Mouse (Mus musculus): Measurements from ENCODE around the gene Sap18b. TPM values are rescaled to one million over a fixed set of nuclear protein-coding genes. Genes with fewer than 3 reads are reported as not detected.

The Sap18b gene
- polyA plus RNA-seq, 1 experiment from 2014 or later = 256 TPM

- Histone ChIP-seq H3K4me2 (ENCODE audit: low read length) (no peak overlapping the region), H3K9me3 (ENCODE audit: control insufficient read depth, low read length) (no peaks in the 10 kb centered on the region), H3K36me3 (ENCODE audit: control insufficient read depth, insufficient read depth, low read length) (no peaks in the 10 kb centered on the region), H3K9ac (ENCODE audit: low read depth, low read length) (no peak overlapping the region), H3K4me1 (ENCODE audit: control insufficient read depth, insufficient read depth, low read depth, low read length) (no peaks in the 10 kb centered on the region), H3K4me3 (ENCODE audit: low read length) (no peak overlapping the region), H3K27ac (ENCODE audit: low read depth, low read length) (no peak overlapping the region), H3K27me3 (replicated peaks; ENCODE audit: control insufficient read depth, insufficient read depth, low read length) (no peaks in the 10 kb centered on the region)
- WGBS = 50% methylated on average over 6 of the region's 6 CpGs
- no peak for ATAC-seq
Measured at GRCm38 (mm10) chr8:95816044-95816708, 9.0 kb upstream of the Sap18b start.

- H3K9ac ChIP-seq (ENCODE audit: low read depth, low read length) = no peak overlapping the region
- H3K36me3 ChIP-seq (ENCODE audit: control insufficient read depth, insufficient read depth, low read length) = no peaks in the 10 kb centered on the region
- no peaks in the 10 kb centered on the region for H3K27me3 ChIP-seq (replicated peaks; ENCODE audit: control insufficient read depth, insufficient read depth, low read length)
- no peak overlapping the region for H3K27ac ChIP-seq (ENCODE audit: low read depth, low read length)
- 60% methylated on average over 3 of the region's 3 CpGs for WGBS
- no peak for ATAC-seq
- H3K9me3 ChIP-seq (ENCODE audit: control insufficient read depth, low read length) = no peaks in the 10 kb centered on the region
- H3K4me1 ChIP-seq (ENCODE audit: control insufficient read depth, insufficient read depth, low read depth, low read length) = no peaks in the 10 kb centered on the region
- no peak overlapping the region for H3K4me3 ChIP-seq (ENCODE audit: low read length)
- H3K4me2 ChIP-seq (ENCODE audit: low read length) = no peak overlapping the region
Measured at GRCm38 (mm10) chr8:95817597-95817996, 7.5 kb upstream of the Sap18b start.

GRCm38 (mm10) chr8:95818211-95818610 is 6.9 kb upstream of the Sap18b start:
- Histone ChIP-seq H3K4me2 (ENCODE audit: low read length) (no peak overlapping the region), H3K9ac (ENCODE audit: low read depth, low read length) (no peak overlapping the region), H3K4me1 (ENCODE audit: control insufficient read depth, insufficient read depth, low read depth, low read length) (no peaks in the 10 kb centered on the region), H3K36me3 (ENCODE audit: control insufficient read depth, insufficient read depth, low read length) (no peaks in the 10 kb centered on the region), H3K9me3 (ENCODE audit: control insufficient read depth, low read length) (no peaks in the 10 kb centered on the region), H3K27ac (ENCODE audit: low read depth, low read length) (no peak overlapping the region), H3K27me3 (replicated peaks; ENCODE audit: control insufficient read depth, insufficient read depth, low read length) (no peaks in the 10 kb centered on the region), H3K4me3 (ENCODE audit: low read length) (no peak overlapping the region)
- no peak for ATAC-seq
- 25% methylated on average over 1 of the region's 1 CpGs for WGBS

- no peaks in the 10 kb centered on the region for H3K4me1 ChIP-seq (ENCODE audit: control insufficient read depth, insufficient read depth, low read depth, low read length)
- H3K27me3 ChIP-seq (replicated peaks; ENCODE audit: control insufficient read depth, insufficient read depth, low read length) = no peaks in the 10 kb centered on the region
- no peaks in the 10 kb centered on the region for H3K36me3 ChIP-seq (ENCODE audit: control insufficient read depth, insufficient read depth, low read length)
- 80% methylated on average over 6 of the region's 6 CpGs for WGBS
- ATAC-seq = no peak
- no peak overlapping the region for H3K27ac ChIP-seq (ENCODE audit: low read depth, low read length)
- H3K4me2 ChIP-seq (ENCODE audit: low read length) = no peak overlapping the region
- no peak overlapping the region for H3K4me3 ChIP-seq (ENCODE audit: low read length)
- no peaks in the 10 kb centered on the region for H3K9me3 ChIP-seq (ENCODE audit: control insufficient read depth, low read length)
- H3K9ac ChIP-seq (ENCODE audit: low read depth, low read length) = no peak overlapping the region
Measured at GRCm38 (mm10) chr8:95821266-95821665, 3.9 kb upstream of the Sap18b start.

- Histone ChIP-seq H3K9me3 (ENCODE audit: control insufficient read depth, low read length) (no peaks in the 10 kb centered on the region), H3K4me3 (ENCODE audit: low read length) (no peak overlapping the region), H3K27me3 (replicated peaks; ENCODE audit: control insufficient read depth, insufficient read depth, low read length) (no peaks in the 10 kb centered on the region), H3K4me1 (ENCODE audit: control insufficient read depth, insufficient read depth, low read depth, low read length) (no peaks in the 10 kb centered on the region), H3K27ac (ENCODE audit: low read depth, low read length) (no peak overlapping the region), H3K36me3 (ENCODE audit: control insufficient read depth, insufficient read depth, low read length) (no peaks in the 10 kb centered on the region), H3K4me2 (ENCODE audit: low read length) (no peak overlapping the region), H3K9ac (ENCODE audit: low read depth, low read length) (no peak overlapping the region)
- no peak for ATAC-seq
- 86% methylated on average over 5 of the region's 5 CpGs for WGBS
Measured at GRCm38 (mm10) chr8:95822096-95822495, 3.0 kb upstream of the Sap18b start.

- H3K27ac ChIP-seq (ENCODE audit: low read depth, low read length) = no peak overlapping the region
- H3K27me3 ChIP-seq (replicated peaks; ENCODE audit: control insufficient read depth, insufficient read depth, low read length) = no peaks in the 10 kb centered on the region
- no peaks in the 10 kb centered on the region for H3K36me3 ChIP-seq (ENCODE audit: control insufficient read depth, insufficient read depth, low read length)
- H3K4me2 ChIP-seq (ENCODE audit: low read length) = no peak overlapping the region
- no peak for ATAC-seq
- H3K4me3 ChIP-seq (ENCODE audit: low read length) = no peak overlapping the region
- no peak overlapping the region for H3K9ac ChIP-seq (ENCODE audit: low read depth, low read length)
- 88% methylated on average over 3 of the region's 3 CpGs for whole genome bisulfite sequencing
- H3K9me3 ChIP-seq (ENCODE audit: control insufficient read depth, low read length) = no peaks in the 10 kb centered on the region
- H3K4me1 ChIP-seq (ENCODE audit: control insufficient read depth, insufficient read depth, low read depth, low read length) = no peaks in the 10 kb centered on the region
Measured at GRCm38 (mm10) chr8:95822699-95823098, 2.4 kb upstream of the Sap18b start.

- Histone ChIP-seq H3K9ac (ENCODE audit: low read depth, low read length) (no peak overlapping the region), H3K27me3 (replicated peaks; ENCODE audit: control insufficient read depth, insufficient read depth, low read length) (no peaks in the 10 kb centered on the region), H3K27ac (ENCODE audit: low read depth, low read length) (no peak overlapping the region), H3K36me3 (ENCODE audit: control insufficient read depth, insufficient read depth, low read length) (no peaks in the 10 kb centered on the region), H3K9me3 (ENCODE audit: control insufficient read depth, low read length) (no peaks in the 10 kb centered on the region), H3K4me3 (ENCODE audit: low read length) (no peak overlapping the region), H3K4me1 (ENCODE audit: control insufficient read depth, insufficient read depth, low read depth, low read length) (peaks cover 12% of the 10 kb centered on the region), H3K4me2 (ENCODE audit: low read length) (no peak overlapping the region)
- no peak for ATAC-seq
- WGBS = 81% methylated on average over 3 of the region's 3 CpGs
Measured at GRCm38 (mm10) chr8:95830144-95830543, 5.0 kb downstream of the Sap18b start.

- Histone ChIP-seq H3K9me3 (ENCODE audit: control insufficient read depth, low read length) (no peaks in the 10 kb centered on the region), H3K36me3 (ENCODE audit: control insufficient read depth, insufficient read depth, low read length) (peaks cover 11% of the 10 kb centered on the region), H3K27me3 (replicated peaks; ENCODE audit: control insufficient read depth, insufficient read depth, low read length) (no peaks in the 10 kb centered on the region), H3K4me2 (ENCODE audit: low read length) (peak overlapping the region; percentile 57), H3K27ac (ENCODE audit: low read depth, low read length) (no peak overlapping the region), H3K9ac (ENCODE audit: low read depth, low read length) (peak overlapping the region; percentile 50), H3K4me3 (ENCODE audit: low read length) (peak overlapping the region; percentile 38), H3K4me1 (ENCODE audit: control insufficient read depth, insufficient read depth, low read depth, low read length) (peaks cover 12% of the 10 kb centered on the region)
- ATAC-seq = peak; percentile 66
- WGBS = 18% methylated on average over 16 of the region's 16 CpGs
Measured at GRCm38 (mm10) chr8:95832603-95833434, 7.7 kb downstream of the Sap18b start.

- Histone ChIP-seq H3K27me3 (replicated peaks; ENCODE audit: control insufficient read depth, insufficient read depth, low read length) (no peaks in the 10 kb centered on the region), H3K4me1 (ENCODE audit: control insufficient read depth, insufficient read depth, low read depth, low read length) (peaks cover 12% of the 10 kb centered on the region), H3K4me3 (ENCODE audit: low read length) (peak overlapping the region; percentile 38), H3K9me3 (ENCODE audit: control insufficient read depth, low read length) (no peaks in the 10 kb centered on the region), H3K9ac (ENCODE audit: low read depth, low read length) (peak overlapping the region; percentile 50), H3K27ac (ENCODE audit: low read depth, low read length) (no peak overlapping the region), H3K4me2 (ENCODE audit: low read length) (peak overlapping the region; percentile 57), H3K36me3 (ENCODE audit: control insufficient read depth, insufficient read depth, low read length) (peaks cover 11% of the 10 kb centered on the region)
- ATAC-seq = peak; percentile 53
- WGBS = 1% methylated on average over 16 of the region's 16 CpGs
Measured at GRCm38 (mm10) chr8:95833435-95833984, 8.4 kb downstream of the Sap18b start.

All from hindbrain, embryonic 16.5 days (tissue).